Mouse (Mus musculus) stomach, embryonic 14.5 days (tissue): ENCODE results near the gene Dpm3. TPM values are rescaled to one million over a fixed set of nuclear protein-coding genes. Genes with fewer than 3 reads are reported as not detected.
A peak's percentile ranks its signal among the peaks of the same experiment; 100 is the strongest.
"Not testable (repeated sequence)": the region's sequence is repeated elsewhere in the genome, so short reads cannot be mapped to it uniquely, and the experiment has no call there.

ENCODE experiments used
- ATAC-seq: fragments of 200-750 bp; cut with Nextera tagmentation; 2 replicates; pipeline ENCODE4 v1.8.0; 2017; ENCODE audit warnings: low read depth, moderate TSS enrichment; ENCODE audit not compliant: insufficient number of reproducible peaks, insufficient read depth, low FRiP score
- H3K27ac ChIP-seq: fragments of 300-500 bp; sonication (generic); 2 replicates; pipeline ENCODE4 v1.5.1; 2014; ENCODE audit warnings: mild to moderate bottlenecking, low read length, moderate library complexity, mixed read lengths
- H3K27me3 ChIP-seq: fragments of 300-500 bp; sonication (generic); 2 replicates; pipeline ENCODE4 v1.6.1; 2014; ENCODE audit warnings: low read length, control low read depth, mixed read lengths; ENCODE audit not compliant: control insufficient read depth, insufficient read depth
- H3K36me3 ChIP-seq: fragments of 300-500 bp; sonication (generic); 2 replicates; pipeline ENCODE4 v1.6.1; 2014; ENCODE audit warnings: mild to moderate bottlenecking, control low read depth, low read length, moderate library complexity, mixed read lengths; ENCODE audit not compliant: control insufficient read depth, insufficient read depth
- H3K4me1 ChIP-seq: fragments of 300-500 bp; sonication (generic); 2 replicates; pipeline ENCODE4 v1.6.1; 2014; ENCODE audit warnings: low read length, control low read depth, mixed read lengths; ENCODE audit not compliant: control insufficient read depth, insufficient read depth
- H3K4me2 ChIP-seq: fragments of 300-500 bp; sonication (generic); replicated peaks from 2 replicates; pipeline ENCODE4 v1.6.1; 2014; ENCODE audit warnings: low read depth, low read length, control low read depth
- H3K4me3 ChIP-seq: fragments of 300-500 bp; sonication (generic); 2 replicates; pipeline ENCODE4 v1.5.1; 2014; ENCODE audit warnings: low read depth, low read length, control low read depth
- H3K9ac ChIP-seq: fragments of 300-500 bp; sonication (generic); replicated peaks from 2 replicates; pipeline ENCODE4 v1.6.1; 2014; ENCODE audit warnings: low read depth, mild to moderate bottlenecking, control low read depth, low read length, moderate library complexity, mixed read lengths
- H3K9me3 ChIP-seq: fragments of 300-500 bp; sonication (generic); 2 replicates; pipeline ENCODE4 v1.6.1; 2016; ENCODE audit warnings: low read depth, low read length, control low read depth; ENCODE audit not compliant: control insufficient read depth
- WGBS: fragments of 180-500 bp; shearing (Covaris S2); extraction: QIAGEN DNeasy Blood & Tissue Kit; methylation state at CpG from one replicate; pipeline ENCODE4 v1.1.7; 2014; 5-methylcytosine and 5-hydroxymethylcytosine counted together
- polyA plus RNA-seq: library from polyadenylated mRNA; unstranded; fragments of >200 nt; fragmentation: Nextera tagmentation; extraction: Ambion mirVana; gene quantifications from 2 replicates; pipeline ENCODE4 v1.2.1, GENCODE M21; 2014

The Dpm3 gene
- 144 and 186 TPM in 2 replicates for polyA plus RNA-seq

DNA sequence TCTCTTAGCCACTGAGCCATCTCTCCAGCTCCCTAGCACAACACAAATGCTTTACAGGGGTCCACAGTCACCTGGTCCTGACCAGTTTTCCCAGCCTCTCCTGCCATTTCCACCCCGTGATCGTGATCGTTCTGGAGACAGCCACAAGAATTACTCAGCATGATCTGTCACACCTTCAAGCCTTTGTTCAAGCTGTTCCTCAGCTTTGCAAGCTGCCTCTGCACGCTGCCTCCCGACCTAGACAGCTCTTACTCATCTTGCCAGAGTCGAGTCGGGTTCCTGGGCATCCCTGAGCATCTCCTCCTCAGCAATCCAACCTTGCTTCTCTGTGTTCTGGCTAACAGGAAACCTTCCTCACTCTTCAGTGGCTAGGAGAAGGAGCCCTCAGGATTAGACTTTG lies at the start of gene Dpm3:
Dpm3 (plus strand) TSS at position 283 of the 400 bp plus-strand sequence.
- Histone ChIP-seq H3K4me3 (no peak within 1 kb of the TSS), H3K9me3 (no peaks in the 10 kb centered on the region), H3K27me3 (no peaks in the 10 kb centered on the region), H3K4me2 (no peak within 1 kb of the TSS), H3K36me3 (no peaks in the 10 kb centered on the region), H3K4me1 (no peaks in the 10 kb centered on the region), H3K27ac (no peak within 1 kb of the TSS), H3K9ac (no peak within 1 kb of the TSS)
- WGBS, result 49% methylated on average over 7 of the region's 7 CpGs
- ATAC-seq, result no peak

DNA sequence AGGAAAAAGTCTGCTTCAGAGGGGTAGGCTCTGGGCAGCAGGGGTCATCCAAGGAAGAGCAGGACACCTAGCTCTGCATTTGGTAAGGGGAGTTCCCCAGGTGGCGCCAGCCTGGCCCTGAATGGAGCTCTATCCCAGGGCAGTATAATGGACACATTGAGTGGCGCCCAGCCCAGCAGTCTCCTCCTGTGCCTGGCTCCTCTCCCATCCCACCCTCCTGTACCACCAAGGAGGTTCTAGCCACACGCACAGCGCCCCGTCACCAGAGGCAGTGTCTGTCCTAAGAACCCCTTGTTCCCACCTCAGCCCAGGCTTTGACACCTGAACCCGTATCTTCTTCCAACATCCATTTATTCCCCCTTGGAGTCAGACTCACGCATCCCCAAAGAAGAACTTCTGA lies 49.4 kb upstream of the Dpm3 start:
- Histone ChIP-seq H3K4me3 (no peak overlapping the region), H3K4me1 (peaks cover 6% of the 10 kb centered on the region), H3K9me3 (no peaks in the 10 kb centered on the region), H3K36me3 (peaks cover 31% of the 10 kb centered on the region), H3K9ac (no peak overlapping the region), H3K4me2 (no peak overlapping the region), H3K27me3 (no peaks in the 10 kb centered on the region), H3K27ac (no peak overlapping the region)
- no peak for ATAC-seq
- 90% methylated on average over 7 of the region's 7 CpGs for WGBS

DNA sequence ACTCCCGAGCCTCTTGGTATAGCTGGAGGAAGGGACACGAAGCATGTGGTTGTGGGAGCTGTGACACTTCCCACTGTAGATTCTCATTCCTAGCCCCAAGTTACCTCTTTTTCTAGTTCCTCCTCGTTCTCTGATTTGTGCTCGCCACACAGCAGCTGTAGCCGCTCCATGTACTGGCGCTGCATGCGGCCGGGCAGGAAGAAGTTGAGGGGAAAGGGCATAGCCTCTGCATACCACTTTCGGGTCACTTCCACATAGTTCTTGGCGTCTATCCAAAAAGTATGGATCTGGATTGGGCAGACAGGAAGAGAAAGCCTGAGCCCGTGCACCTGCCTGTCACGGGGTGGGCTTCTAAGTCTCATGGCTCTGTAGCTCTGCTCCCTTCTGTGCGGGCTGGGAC lies 49.0 kb upstream of the Dpm3 start:
- no peak overlapping the region for H3K9ac ChIP-seq
- no peak for ATAC-seq
- H3K4me2 ChIP-seq, result no peak overlapping the region
- no peak overlapping the region for H3K27ac ChIP-seq
- H3K4me3 ChIP-seq, result no peak overlapping the region
- H3K27me3 ChIP-seq, result no peaks in the 10 kb centered on the region
- H3K9me3 ChIP-seq, result no peaks in the 10 kb centered on the region
- peaks cover 31% of the 10 kb centered on the region for H3K36me3 ChIP-seq
- WGBS, result 69% methylated on average over 13 of the region's 13 CpGs
- H3K4me1 ChIP-seq, result peaks cover 8% of the 10 kb centered on the region

- WGBS, result 76% methylated on average over 7 of the region's 7 CpGs
- H3K4me3 ChIP-seq, result no peak overlapping the region
- ATAC-seq, result no peak
These were observed 48.4 kb upstream of the Dpm3 start for GRCm38 (mm10) chr3:89210731-89211130.

GRCm38 (mm10) chr3:89213803-89214530 lies 45.2 kb upstream of the Dpm3 start:
- WGBS, result under 1% methylated on average over 69 of the region's 69 CpGs
- Histone ChIP-seq H3K9ac (peak overlapping the region; percentile 71), H3K4me3 (peak overlapping the region; percentile 53), H3K36me3 (peaks cover 15% of the 10 kb centered on the region), H3K4me1 (peaks cover 15% of the 10 kb centered on the region), H3K27me3 (no peaks in the 10 kb centered on the region), H3K9me3 (no peaks in the 10 kb centered on the region), H3K27ac (peak overlapping the region; percentile 98), H3K4me2 (peak overlapping the region; percentile 70)
- peak; percentile 92 for ATAC-seq

More at GRCm38 (mm10) chr3:89210731-89211130, 48.4 kb upstream of the Dpm3 start:
- no peaks in the 10 kb centered on the region for H3K27me3 ChIP-seq
- H3K27ac ChIP-seq, result no peak overlapping the region
- H3K36me3 ChIP-seq, result peaks cover 31% of the 10 kb centered on the region
- H3K4me2 ChIP-seq, result no peak overlapping the region
- H3K9me3 ChIP-seq, result no peaks in the 10 kb centered on the region
- peaks cover 14% of the 10 kb centered on the region for H3K4me1 ChIP-seq
- H3K9ac ChIP-seq, result no peak overlapping the region

- Histone ChIP-seq H3K4me3 (peak within 1 kb of the TSS; percentile 53), H3K27me3 (no peaks in the 10 kb centered on the region), H3K9ac (peak within 1 kb of the TSS; percentile 71), H3K36me3 (peaks cover 7% of the 10 kb centered on the region), H3K4me1 (peaks cover 15% of the 10 kb centered on the region), H3K4me2 (peak within 1 kb of the TSS; percentile 70), H3K27ac (peak within 1 kb of the TSS; percentile 98), H3K9me3 (no peaks in the 10 kb centered on the region)
- ATAC-seq, result no peak
- whole genome bisulfite sequencing, result 2% methylated on average over 19 of the region's 19 CpGs
These were observed 44.3 kb upstream of the Dpm3 start, which contains the start of gene Thbs3 for GRCm38 (mm10) chr3:89214681-89215411. Gene Thbs3, plus strand, starts transcription at chr3:89215180.

DNA sequence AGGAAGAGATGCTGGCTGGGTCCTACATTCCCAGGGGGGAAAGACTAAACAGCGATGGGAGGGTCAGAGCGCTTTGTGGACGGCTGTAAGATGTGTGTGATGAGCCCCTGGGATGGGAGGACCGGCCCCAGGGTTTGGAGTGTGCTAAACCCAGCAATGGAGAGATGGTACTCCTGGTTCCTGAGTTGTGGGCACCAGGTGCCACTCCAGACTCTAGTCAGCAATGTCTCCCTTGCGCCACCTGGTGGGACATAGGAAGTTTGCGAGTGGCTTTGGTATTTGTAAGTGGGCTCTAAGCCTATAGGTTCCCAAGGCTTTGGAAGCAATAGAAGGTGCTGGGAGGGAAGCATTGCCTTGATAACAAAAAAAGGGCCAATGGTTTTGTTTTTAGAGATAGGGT lies 43.3 kb upstream of the Dpm3 start:
- Histone ChIP-seq H3K9me3 (no peaks in the 10 kb centered on the region), H3K4me1 (peaks cover 15% of the 10 kb centered on the region), H3K27ac (no peak overlapping the region; the same call in 1 of the 2 replicates), H3K36me3 (no peaks in the 10 kb centered on the region), H3K4me3 (peak overlapping the region; percentile 53), H3K4me2 (peak overlapping the region; percentile 70), H3K9ac (no peak overlapping the region; the same call in 1 of the 2 replicates), H3K27me3 (no peaks in the 10 kb centered on the region)
- WGBS, result 0% methylated on average over 6 of the region's 6 CpGs
- ATAC-seq, result peak; percentile 24; the same call in 1 of the 2 replicates

DNA sequence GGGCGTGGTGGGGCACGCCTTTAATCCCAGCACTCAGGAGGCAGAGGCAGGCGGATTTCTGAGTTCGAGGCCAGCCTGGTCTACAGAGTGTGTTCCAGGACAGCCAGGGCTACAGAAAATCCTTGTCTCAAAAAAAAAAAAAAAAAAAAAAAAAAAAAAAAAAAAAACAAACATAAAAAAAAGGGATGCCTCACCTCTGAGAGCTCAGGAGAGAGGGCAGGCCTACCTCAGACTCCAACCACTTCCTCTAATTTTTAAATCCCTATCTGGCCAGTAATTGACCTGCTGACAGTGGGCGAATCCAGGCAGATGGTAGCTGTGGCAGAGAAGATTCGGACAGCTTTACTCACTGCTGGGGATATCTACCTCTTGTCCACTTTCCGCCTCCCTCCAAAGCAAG lies 42.8 kb upstream of the Dpm3 start:
- H3K4me3 ChIP-seq, ATAC-seq, H3K27ac ChIP-seq, H3K36me3 ChIP-seq, H3K4me2 ChIP-seq, H3K27me3 ChIP-seq, H3K9ac ChIP-seq, H3K9me3 ChIP-seq: not testable (repeated sequence)
- H3K4me1 ChIP-seq, result peaks cover 15% of the 10 kb centered on the region
- 64% methylated on average over 7 of the region's 7 CpGs for WGBS
